Mouse (Mus musculus): ENCODE measurements around the gene Phactr1. TPM values are rescaled to one million over a fixed set of nuclear protein-coding genes. Genes with fewer than 3 reads are reported as not detected.
A peak's percentile ranks its signal among the peaks of the same experiment; 100 is the strongest.

Phactr1 gene
- polyA plus RNA-seq, 1 experiment from 2014 or later, result 14.5 TPM

GRCm38 (mm10) chr13:43112280-43112679 is 431.9 kb downstream of the Phactr1 start:
- Histone ChIP-seq H3K9ac (ENCODE audit: low read depth, low read length) (no peak overlapping the region), H3K4me2 (ENCODE audit: low read depth, low read length) (no peak overlapping the region), H3K27me3 (replicated peaks; ENCODE audit: control insufficient read depth, insufficient read depth, low read length) (no peaks in the 10 kb centered on the region), H3K36me3 (ENCODE audit: control insufficient read depth, insufficient read depth, low read length) (no peaks in the 10 kb centered on the region), H3K4me3 (ENCODE audit: low read depth, low read length) (no peak overlapping the region), H3K27ac (replicated peaks; ENCODE audit: low read depth, low read length) (no peak overlapping the region), H3K4me1 (ENCODE audit: control insufficient read depth, insufficient read depth, low read length) (no peaks in the 10 kb centered on the region), H3K9me3 (ENCODE audit: control insufficient read depth, low read length) (peaks cover 9% of the 10 kb centered on the region; the same call in 1 of the 2 replicates)
- ATAC-seq (ENCODE audit: low read depth) (no peak; the same call in 1 of the 2 replicates), DNase-seq (ENCODE audit: low spot score) (peak; percentile 31)
- 65% methylated on average over 7 of the region's 7 CpGs for WGBS

- ATAC-seq (ENCODE audit: low read depth) (no peak), DNase-seq (ENCODE audit: low spot score) (no peak)
- Histone ChIP-seq H3K36me3 (ENCODE audit: control insufficient read depth, insufficient read depth, low read length) (no peaks in the 10 kb centered on the region), H3K27me3 (replicated peaks; ENCODE audit: control insufficient read depth, insufficient read depth, low read length) (no peaks in the 10 kb centered on the region), H3K4me2 (ENCODE audit: low read depth, low read length) (no peak overlapping the region), H3K9me3 (ENCODE audit: control insufficient read depth, low read length) (peaks cover 9% of the 10 kb centered on the region; the same call in 1 of the 2 replicates), H3K9ac (ENCODE audit: low read depth, low read length) (no peak overlapping the region), H3K27ac (replicated peaks; ENCODE audit: low read depth, low read length) (no peak overlapping the region), H3K4me3 (ENCODE audit: low read depth, low read length) (no peak overlapping the region), H3K4me1 (ENCODE audit: control insufficient read depth, insufficient read depth, low read length) (no peaks in the 10 kb centered on the region)
- 76% methylated on average over 3 of the region's 3 CpGs for WGBS
Measured at GRCm38 (mm10) chr13:43112707-43113106, 432.3 kb downstream of the Phactr1 start.

- peaks cover 9% of the 10 kb centered on the region; the same call in 1 of the 2 replicates for H3K9me3 ChIP-seq (ENCODE audit: control insufficient read depth, low read length)
- no peaks in the 10 kb centered on the region for H3K4me1 ChIP-seq (ENCODE audit: control insufficient read depth, insufficient read depth, low read length)
- H3K27me3 ChIP-seq (replicated peaks; ENCODE audit: control insufficient read depth, insufficient read depth, low read length), result no peaks in the 10 kb centered on the region
- H3K4me3 ChIP-seq (ENCODE audit: low read depth, low read length), result no peak overlapping the region
- H3K4me2 ChIP-seq (ENCODE audit: low read depth, low read length), result no peak overlapping the region
- WGBS, result 83% methylated on average over 3 of the region's 3 CpGs
- H3K9ac ChIP-seq (ENCODE audit: low read depth, low read length), result no peak overlapping the region
- H3K36me3 ChIP-seq (ENCODE audit: control insufficient read depth, insufficient read depth, low read length), result no peaks in the 10 kb centered on the region
- DNase-seq (ENCODE audit: low spot score) (no peak), ATAC-seq (ENCODE audit: low read depth) (no peak)
- no peak overlapping the region for H3K27ac ChIP-seq (replicated peaks; ENCODE audit: low read depth, low read length)
Measured at GRCm38 (mm10) chr13:43113141-43113540, 432.7 kb downstream of the Phactr1 start.

GRCm38 (mm10) chr13:43122306-43123070 is 442.1 kb downstream of the Phactr1 start:
- Histone ChIP-seq H3K4me3 (ENCODE audit: low read depth, low read length) (no peak overlapping the region), H3K27ac (replicated peaks; ENCODE audit: low read depth, low read length) (no peak overlapping the region), H3K9me3 (ENCODE audit: control insufficient read depth, low read length) (no peaks in the 10 kb centered on the region), H3K27me3 (replicated peaks; ENCODE audit: control insufficient read depth, insufficient read depth, low read length) (no peaks in the 10 kb centered on the region), H3K4me2 (ENCODE audit: low read depth, low read length) (no peak overlapping the region), H3K36me3 (ENCODE audit: control insufficient read depth, insufficient read depth, low read length) (no peaks in the 10 kb centered on the region), H3K4me1 (ENCODE audit: control insufficient read depth, insufficient read depth, low read length) (peaks cover 14% of the 10 kb centered on the region), H3K9ac (ENCODE audit: low read depth, low read length) (no peak overlapping the region)
- ATAC-seq (ENCODE audit: low read depth) (no peak), DNase-seq (ENCODE audit: low spot score) (no peak)
- 44% methylated on average over 16 of the region's 16 CpGs for WGBS

GRCm38 (mm10) chr13:43123895-43124682 is 443.7 kb downstream of the Phactr1 start:
- DNase-seq (ENCODE audit: low spot score), result no peak

GRCm38 (mm10) chr13:43124683-43125074 is 444.3 kb downstream of the Phactr1 start:
- ATAC-seq (ENCODE audit: low read depth), result peak; percentile 91
- Histone ChIP-seq H3K27ac (replicated peaks; ENCODE audit: low read depth, low read length) (no peak overlapping the region), H3K36me3 (ENCODE audit: control insufficient read depth, insufficient read depth, low read length) (no peaks in the 10 kb centered on the region), H3K4me2 (ENCODE audit: low read depth, low read length) (no peak overlapping the region), H3K4me3 (ENCODE audit: low read depth, low read length) (no peak overlapping the region), H3K4me1 (ENCODE audit: control insufficient read depth, insufficient read depth, low read length) (peaks cover 14% of the 10 kb centered on the region), H3K9ac (ENCODE audit: low read depth, low read length) (no peak overlapping the region), H3K9me3 (ENCODE audit: control insufficient read depth, low read length) (no peaks in the 10 kb centered on the region), H3K27me3 (replicated peaks; ENCODE audit: control insufficient read depth, insufficient read depth, low read length) (no peaks in the 10 kb centered on the region)
- WGBS, result 27% methylated on average over 3 of the region's 4 CpGs
- DNase-seq (ENCODE audit: low spot score), result peak; percentile 54

More at GRCm38 (mm10) chr13:43123895-43124682, 443.7 kb downstream of the Phactr1 start:
- WGBS, result 32% methylated on average over 17 of the region's 17 CpGs
- H3K36me3 ChIP-seq (ENCODE audit: control insufficient read depth, insufficient read depth, low read length), result no peaks in the 10 kb centered on the region
- H3K4me3 ChIP-seq (ENCODE audit: low read depth, low read length), result no peak overlapping the region
- H3K9ac ChIP-seq (ENCODE audit: low read depth, low read length), result 0 out of 2 replicates have a peak overlapping the region, but pooled peaks have one; percentile 9
- H3K4me1 ChIP-seq (ENCODE audit: control insufficient read depth, insufficient read depth, low read length), result peaks cover 14% of the 10 kb centered on the region
- H3K4me2 ChIP-seq (ENCODE audit: low read depth, low read length), result peak overlapping the region; percentile 37
- no peak for ATAC-seq (ENCODE audit: low read depth)
- H3K27ac ChIP-seq (replicated peaks; ENCODE audit: low read depth, low read length), result peak overlapping the region; percentile 22; the same call in 1 of the 2 replicates
- H3K9me3 ChIP-seq (ENCODE audit: control insufficient read depth, low read length), result no peaks in the 10 kb centered on the region
- H3K27me3 ChIP-seq (replicated peaks; ENCODE audit: control insufficient read depth, insufficient read depth, low read length), result no peaks in the 10 kb centered on the region

GRCm38 (mm10) chr13:43130161-43130560 is 449.7 kb downstream of the Phactr1 start:
- Histone ChIP-seq H3K36me3 (ENCODE audit: control insufficient read depth, insufficient read depth, low read length) (no peaks in the 10 kb centered on the region), H3K9me3 (ENCODE audit: control insufficient read depth, low read length) (no peaks in the 10 kb centered on the region), H3K4me2 (ENCODE audit: low read depth, low read length) (no peak overlapping the region), H3K4me1 (ENCODE audit: control insufficient read depth, insufficient read depth, low read length) (peaks cover 7% of the 10 kb centered on the region; the same call in 1 of the 2 replicates), H3K4me3 (ENCODE audit: low read depth, low read length) (no peak overlapping the region), H3K9ac (ENCODE audit: low read depth, low read length) (no peak overlapping the region), H3K27me3 (replicated peaks; ENCODE audit: control insufficient read depth, insufficient read depth, low read length) (no peaks in the 10 kb centered on the region), H3K27ac (replicated peaks; ENCODE audit: low read depth, low read length) (no peak overlapping the region)
- 31% methylated on average over 6 of the region's 6 CpGs for WGBS
- ATAC-seq (ENCODE audit: low read depth) (0 out of 2 replicates have a peak, but pooled peaks have one; percentile 8), DNase-seq (ENCODE audit: low spot score) (no peak)

- H3K4me1 ChIP-seq (ENCODE audit: control insufficient read depth, insufficient read depth, low read length), result peaks cover 7% of the 10 kb centered on the region; the same call in 1 of the 2 replicates
- H3K36me3 ChIP-seq (ENCODE audit: control insufficient read depth, insufficient read depth, low read length), result no peaks in the 10 kb centered on the region
- H3K4me2 ChIP-seq (ENCODE audit: low read depth, low read length), result no peak overlapping the region
- no peak overlapping the region for H3K27ac ChIP-seq (replicated peaks; ENCODE audit: low read depth, low read length)
- H3K9me3 ChIP-seq (ENCODE audit: control insufficient read depth, low read length), result no peaks in the 10 kb centered on the region
- no peaks in the 10 kb centered on the region for H3K27me3 ChIP-seq (replicated peaks; ENCODE audit: control insufficient read depth, insufficient read depth, low read length)
- DNase-seq (ENCODE audit: low spot score) (no peak), ATAC-seq (ENCODE audit: low read depth) (no peak)
- no peak overlapping the region for H3K4me3 ChIP-seq (ENCODE audit: low read depth, low read length)
- WGBS, result 69% methylated on average over 10 of the region's 10 CpGs
- H3K9ac ChIP-seq (ENCODE audit: low read depth, low read length), result no peak overlapping the region
Measured at GRCm38 (mm10) chr13:43131741-43132191, 451.3 kb downstream of the Phactr1 start.
